Mouse (Mus musculus) hematopoietic multipotent progenitor cell, adult 10-12 weeks (in vitro differentiated cells): ENCODE data around the gene Fbn1. TPM values are rescaled to one million over a fixed set of nuclear protein-coding genes. Genes with fewer than 3 reads are reported as not detected.

Experiments used
- polyA plus RNA-seq: library from polyadenylated mRNA; stranded (reverse); fragments of >175 nt; gene quantifications from 2 replicates; pipeline ENCODE4 v1.2.3, GENCODE M21; 2012; ENCODE audit warnings: low replicate concordance

Fbn1 gene
- polyA plus RNA-seq = 0.02 and 0.17 TPM in 2 replicates

GRCm38 (mm10) chr2:125507893-125508292 is at the start of gene Fbn1:
Gene Fbn1 (minus strand): TSS chr2:125507993.

GRCm38 (mm10) chr2:125505006-125505745 is 2.6 kb downstream of the Fbn1 start, which contains the start of gene Gm9913:
Gene Gm9913 (plus strand): TSS chr2:125505089.

Other genes with a start within 250 kb of the Fbn1 start
- not detected in 2 replicates for gene Gm9913, start 2.9 kb downstream of the Fbn1 start, polyA plus RNA-seq
- gene Cep152, start 117.1 kb upstream of the Fbn1 start, polyA plus RNA-seq = 1.5 and 2.1 TPM in 2 replicates
- 36.8 and 38.5 TPM in 2 replicates for gene Eid1, start 165.1 kb upstream of the Fbn1 start, polyA plus RNA-seq
- 0.04 and 0.18 TPM in 2 replicates for gene Shc4, start 216.2 kb upstream of the Fbn1 start, polyA plus RNA-seq